Mouse (Mus musculus) lung, postnatal 0 days (tissue): ENCODE measurements around the gene Slc38a5. TPM values are rescaled to one million over a fixed set of nuclear protein-coding genes. Genes with fewer than 3 reads are reported as not detected.
"Not testable (repeated sequence)": the region's sequence is repeated elsewhere in the genome, so short reads cannot be mapped to it uniquely, and the experiment has no call there.

ENCODE experiments used
- ATAC-seq: fragments of 200-750 bp; cut with Nextera tagmentation; 2 replicates; pipeline ENCODE4 v1.8.0; 2017; ENCODE audit warnings: moderate library complexity
- DNase-seq: peaks from one replicate; pipeline ENCODE4 v3.0.0-alpha.2; 2016; ENCODE audit warnings: low spot score
- H3K27ac ChIP-seq: fragments of 300-500 bp; sonication (generic); 2 replicates; pipeline ENCODE4 v1.5.1; 2014; ENCODE audit warnings: antibody characterized with exemption, mild to moderate bottlenecking, low read length, mixed read lengths
- H3K27me3 ChIP-seq: fragments of 300-500 bp; sonication (generic); replicated peaks from 2 replicates; pipeline ENCODE4 v1.6.1; 2014; ENCODE audit warnings: low read length, mixed read lengths; ENCODE audit not compliant: insufficient read depth
- H3K36me3 ChIP-seq: fragments of 300-500 bp; sonication (generic); 2 replicates; pipeline ENCODE4 v1.6.1; 2014; ENCODE audit warnings: low read length, mixed read lengths; ENCODE audit not compliant: insufficient read depth
- H3K4me1 ChIP-seq: fragments of 300-500 bp; sonication (generic); 2 replicates; pipeline ENCODE4 v1.6.1; 2014; ENCODE audit warnings: antibody characterized with exemption, low read depth, low read length, mixed read lengths; ENCODE audit not compliant: insufficient read depth
- H3K4me2 ChIP-seq: fragments of 300-500 bp; sonication (generic); replicated peaks from 2 replicates; pipeline ENCODE4 v1.6.1; 2014; ENCODE audit warnings: low read depth, mild to moderate bottlenecking, low read length, moderate library complexity, mixed read lengths
- H3K4me3 ChIP-seq: fragments of 300-500 bp; sonication (generic); 2 replicates; pipeline ENCODE4 v1.5.1; 2014; ENCODE audit warnings: low read depth, low read length
- H3K9ac ChIP-seq: fragments of 300-500 bp; sonication (generic); replicated peaks from 2 replicates; pipeline ENCODE4 v1.6.1; 2014; ENCODE audit warnings: low read depth, mild to moderate bottlenecking
- H3K9me3 ChIP-seq: fragments of 300-500 bp; sonication (generic); 2 replicates; pipeline ENCODE4 v1.6.1; 2016; ENCODE audit warnings: low read length, mixed read lengths
- CTCF ChIP-seq: IDR thresholded peaks from 2 replicates; pipeline ENCODE4 v1.5.1; 2016; ENCODE audit warnings: antibody characterized with exemption, mild to moderate bottlenecking
- EP300 ChIP-seq: IDR thresholded peaks from 2 replicates; pipeline ENCODE4 v1.6.1; 2016; ENCODE audit warnings: antibody characterized with exemption, mild to moderate bottlenecking, control low read depth
- WGBS: fragments of 180-500 bp; shearing (Covaris S2); extraction: QIAGEN DNeasy Blood & Tissue Kit; methylation state at CpG from one replicate; pipeline ENCODE4 v1.1.7; 2014; 5-methylcytosine and 5-hydroxymethylcytosine counted together
- polyA plus RNA-seq: library from polyadenylated mRNA; unstranded; fragments of >200 nt; fragmentation: Nextera tagmentation; extraction: Ambion mirVana; gene quantifications from 2 replicates; pipeline ENCODE4 v1.2.1, GENCODE M21; 2015

Slc38a5 gene
- polyA plus RNA-seq, 1 experiment from 2014 or later: 88.1 TPM

DNA sequence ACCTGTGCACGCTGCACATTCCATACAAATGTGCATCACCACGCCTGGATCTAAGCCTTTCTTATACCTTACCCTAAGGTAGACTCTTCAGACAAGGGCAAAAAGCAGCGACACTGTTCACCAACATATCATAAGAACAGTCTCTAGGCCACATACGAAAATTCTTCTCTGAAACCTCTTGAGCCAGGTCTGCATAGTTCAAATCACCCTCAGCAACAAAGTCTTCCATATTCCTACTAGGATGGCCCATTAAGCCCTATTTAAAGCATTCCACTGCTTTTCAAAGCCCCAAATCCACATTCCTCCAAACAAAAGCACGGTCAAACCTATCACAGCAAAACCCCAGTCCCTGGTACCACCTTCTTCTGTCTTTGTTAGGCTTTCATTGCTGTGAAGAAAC is 17.7 kb downstream of the Slc38a5 start:
- H3K4me2 ChIP-seq: no peak overlapping the region
- H3K4me1 ChIP-seq: no peaks in the 10 kb centered on the region
- H3K9ac ChIP-seq: no peak overlapping the region
- no peaks in the 10 kb centered on the region for H3K9me3 ChIP-seq
- H3K27ac ChIP-seq: no peak overlapping the region
- no peaks in the 10 kb centered on the region for H3K27me3 ChIP-seq
- H3K4me3 ChIP-seq: no peak overlapping the region
- no peak for DNase-seq
- ATAC-seq: no peak
- 74% methylated on average over 5 of the region's 5 CpGs for WGBS
- TF ChIP-seq CTCF (no peak), EP300 (no peak)
- H3K36me3 ChIP-seq: no peaks in the 10 kb centered on the region

DNA sequence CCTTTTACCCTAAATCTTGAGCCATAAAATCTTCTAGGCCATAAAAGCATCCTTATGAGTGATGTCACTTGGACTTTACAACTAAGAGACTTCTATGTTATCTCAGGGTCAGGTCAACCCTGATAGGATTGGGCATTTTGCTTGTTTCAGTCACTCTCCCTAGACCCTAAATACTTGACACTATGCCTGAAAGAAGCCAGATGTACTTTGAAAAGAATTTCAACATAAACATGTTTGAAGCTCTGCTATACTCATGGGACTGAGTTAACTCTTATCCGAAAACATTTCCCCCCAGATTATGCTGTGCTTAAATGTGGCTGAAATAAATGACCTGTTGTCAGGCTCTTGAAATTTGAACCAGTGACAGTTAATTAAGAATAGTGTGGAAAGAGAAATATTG is 38.4 kb downstream of the Slc38a5 start:
- Histone ChIP-seq H3K4me1 (no peaks in the 10 kb centered on the region), H3K9me3 (no peaks in the 10 kb centered on the region), H3K36me3 (no peaks in the 10 kb centered on the region), H3K9ac (no peak overlapping the region), H3K27me3 (no peaks in the 10 kb centered on the region), H3K27ac (no peak overlapping the region), H3K4me2 (no peak overlapping the region), H3K4me3 (no peak overlapping the region)
- DNase-seq: peak; percentile 14
- TF ChIP-seq EP300 (no peak), CTCF (no peak)
- 65% methylated on average over 1 of the region's 1 CpGs for WGBS
- peak; percentile 40; the same call in 1 of the 2 replicates for ATAC-seq

DNA sequence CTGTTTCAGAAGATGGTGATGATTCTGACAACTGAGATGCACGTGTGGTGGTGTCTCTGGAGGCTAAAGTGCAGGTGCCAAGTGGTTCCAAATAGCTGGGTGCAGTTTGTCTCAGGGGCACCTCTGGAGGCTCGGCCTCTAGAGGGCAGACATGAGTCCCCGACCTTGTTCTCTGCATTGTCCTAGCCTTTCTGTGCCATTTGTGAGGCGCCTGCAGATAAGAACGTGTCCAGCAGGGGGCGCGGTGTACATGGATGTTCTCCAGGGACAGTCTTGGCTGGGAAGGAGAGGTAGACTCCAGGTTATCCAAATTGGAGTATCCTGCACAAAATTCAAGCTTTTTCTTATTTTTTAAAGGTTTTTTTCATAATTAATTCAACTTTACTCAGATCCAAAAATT is 44.0 kb downstream of the Slc38a5 start:
- H3K4me1 ChIP-seq, H3K4me2 ChIP-seq, H3K9ac ChIP-seq, ATAC-seq, H3K27me3 ChIP-seq, H3K36me3 ChIP-seq, H3K27ac ChIP-seq, H3K9me3 ChIP-seq, H3K4me3 ChIP-seq: not testable (repeated sequence)
- DNase-seq: peak; percentile 4
- WGBS: 13% methylated on average over 7 of the region's 7 CpGs
- TF ChIP-seq CTCF: peak; percentile 62

DNA sequence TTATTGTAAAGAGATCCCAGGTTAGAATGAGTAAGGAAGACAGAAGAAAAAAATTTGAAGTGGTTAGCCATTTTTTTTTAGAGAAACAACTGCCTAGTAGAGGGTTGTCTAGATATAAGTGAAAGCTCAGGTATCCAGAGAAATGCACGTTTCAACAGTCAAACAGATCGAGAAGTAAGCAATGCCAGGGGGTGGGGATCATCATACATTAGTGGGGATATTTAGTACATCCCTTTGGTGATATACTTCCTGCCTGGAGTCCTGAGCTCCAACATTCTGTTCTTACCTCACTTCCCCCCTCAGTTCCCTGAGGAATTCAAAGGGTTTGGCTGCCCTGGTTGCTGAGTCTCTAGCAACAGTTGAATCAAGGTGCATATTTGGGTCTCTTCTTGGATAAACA is 56.2 kb downstream of the Slc38a5 start, which contains the start of gene Ssxb10:
Gene Ssxb10, plus strand, starts transcription at position 301 of the 400 bp plus-strand sequence.
- Histone ChIP-seq H3K27me3 (no peaks in the 10 kb centered on the region), H3K27ac (no peak within 1 kb of the TSS), H3K4me3 (no peak within 1 kb of the TSS), H3K9me3 (no peaks in the 10 kb centered on the region), H3K4me1 (no peaks in the 10 kb centered on the region), H3K36me3 (no peaks in the 10 kb centered on the region), H3K4me2 (no peak within 1 kb of the TSS), H3K9ac (no peak within 1 kb of the TSS)
- no peak for ATAC-seq
- no peak for TF ChIP-seq EP300
- TF ChIP-seq CTCF: no peak
- DNase-seq: no peak
- 51% methylated on average over 2 of the region's 2 CpGs for WGBS

Other genes with a start within 250 kb of the Slc38a5 start
- gene Suv39h1, start 196.4 kb upstream of the Slc38a5 start, polyA plus RNA-seq: 13.2 and 13.6 TPM in 2 replicates
- 0.90 and 1.2 TPM in 2 replicates for gene Was, start 180.6 kb upstream of the Slc38a5 start, polyA plus RNA-seq
- gene Wdr13, start 138.2 kb upstream of the Slc38a5 start, polyA plus RNA-seq: 18.4 and 18.9 TPM in 2 replicates
- 373 and 463 TPM in 2 replicates for gene Rbm3, start 125.3 kb upstream of the Slc38a5 start, polyA plus RNA-seq
- 7.8 and 9.1 TPM in 2 replicates for gene Tbc1d25, start 95.0 kb upstream of the Slc38a5 start, polyA plus RNA-seq
- 51.0 and 58.1 TPM in 2 replicates for gene Ebp, start 77.6 kb upstream of the Slc38a5 start, polyA plus RNA-seq
- 20.3 and 22.3 TPM in 2 replicates for gene Porcn, start 64.6 kb upstream of the Slc38a5 start, polyA plus RNA-seq
- 24.2 and 26.5 TPM in 2 replicates for gene Ftsj1, start 18.7 kb upstream of the Slc38a5 start, polyA plus RNA-seq
- gene Ssxb10, start 56.3 kb downstream of the Slc38a5 start, polyA plus RNA-seq: not detected in 2 replicates
- not detected in 2 replicates for gene Ssxb9, start 95.8 kb downstream of the Slc38a5 start, polyA plus RNA-seq
- gene Ssxb1, start 142.2 kb downstream of the Slc38a5 start, polyA plus RNA-seq: not detected in 2 replicates
- not detected in 2 replicates for gene Ssxb2, start 190.6 kb downstream of the Slc38a5 start, polyA plus RNA-seq